ENCODE assay signal across 22 mouse cellular contexts in the genomic region with DNA sequence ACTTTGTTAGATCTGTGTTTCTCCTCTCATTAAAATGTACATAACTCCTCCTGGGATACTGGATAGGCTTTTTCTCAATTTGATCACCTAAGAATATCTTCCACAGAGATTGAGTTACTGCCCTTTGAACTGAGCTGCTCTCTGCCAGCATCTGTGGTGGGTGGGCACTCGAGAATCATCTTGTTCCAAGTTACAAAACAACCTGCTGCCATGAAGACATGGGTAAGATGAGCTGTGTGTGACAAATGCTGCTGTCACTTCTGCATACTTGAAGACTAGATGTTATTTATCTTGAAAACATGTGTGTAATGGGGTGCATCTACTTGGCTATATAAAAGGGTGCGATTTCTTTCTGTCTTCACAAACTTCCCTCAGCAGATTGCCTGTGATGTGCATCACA.
DNase-seq lines count a peak whose midpoint lies in the region; ATAC-seq and TF ChIP-seq lines count a peak whose summit lies in the region.
"Had no signal": no experiment of that assay in that cellular context is flagged by ENCODE, and none has a peak within 500 bp of the region (broad histone marks: within the 10 kb centered on the region; RNA-seq: fewer than 3 reads in every experiment).

No protein-coding gene starts in this region.

- no peaks in the 10 kb centered on the region for H3K4me1 ChIP-seq in kidney, embryonic 15.5 days
- H3K4me1 ChIP-seq in kidney, postnatal 0 days (replicated peaks; ENCODE audit: insufficient read depth, low read length) = no peaks in the 10 kb centered on the region
- H3K4me1 ChIP-seq: embryonic facial prominence, embryonic 13.5 days; embryonic facial prominence, embryonic 15.5 days; forebrain, embryonic 10.5 days; forebrain, embryonic 12.5 days had no signal

- no peaks in the 10 kb centered on the region for H3K9me3 ChIP-seq in kidney, embryonic 15.5 days (replicated peaks)
- H3K9me3 ChIP-seq in kidney, postnatal 0 days (replicated peaks; ENCODE audit: low read length) = no peaks in the 10 kb centered on the region
- H3K9me3 ChIP-seq: embryonic facial prominence, embryonic 13.5 days; embryonic facial prominence, embryonic 15.5 days; forebrain, embryonic 10.5 days; forebrain, embryonic 12.5 days had no signal

- H3K4me3 ChIP-seq in kidney, embryonic 15.5 days (replicated peaks) = no peak overlapping the region
- no peak overlapping the region for H3K4me3 ChIP-seq in kidney, postnatal 0 days (replicated peaks; ENCODE audit: low read depth, low read length)
- H3K4me3 ChIP-seq: embryonic facial prominence, embryonic 13.5 days; embryonic facial prominence, embryonic 15.5 days; erythroblast, embryonic 14.5 days; forebrain, embryonic 10.5 days; forebrain, embryonic 12.5 days had no signal

- H3K4me2 ChIP-seq in kidney, embryonic 15.5 days = no peak overlapping the region
- H3K4me2 ChIP-seq in kidney, postnatal 0 days (ENCODE audit: low read length) = no peak overlapping the region
- H3K4me2 ChIP-seq: embryonic facial prominence, embryonic 13.5 days; embryonic facial prominence, embryonic 15.5 days; forebrain, embryonic 12.5 days had no signal

- no peak overlapping the region for H3K27ac ChIP-seq in kidney, embryonic 15.5 days
- no peak overlapping the region for H3K27ac ChIP-seq in kidney, postnatal 0 days
- H3K27ac ChIP-seq: embryonic facial prominence, embryonic 13.5 days; embryonic facial prominence, embryonic 15.5 days; forebrain, embryonic 10.5 days; forebrain, embryonic 12.5 days had no signal

- WGBS in kidney, embryonic 15.5 days = 44% methylated on average over 2 of the region's 2 CpGs
- WGBS in kidney, postnatal 0 days = 39% methylated on average over 2 of the region's 2 CpGs

- no peak overlapping the region for H3K9ac ChIP-seq in kidney, embryonic 15.5 days
- H3K9ac ChIP-seq in kidney, postnatal 0 days (ENCODE audit: low read depth, low read length) = no peak overlapping the region
- H3K9ac ChIP-seq: embryonic facial prominence, embryonic 13.5 days; embryonic facial prominence, embryonic 15.5 days; forebrain, embryonic 12.5 days had no signal

- H3K36me3 ChIP-seq in kidney, embryonic 15.5 days = no peaks in the 10 kb centered on the region
- no peaks in the 10 kb centered on the region for H3K36me3 ChIP-seq in kidney, postnatal 0 days (ENCODE audit: insufficient read depth, low read length)
- H3K36me3 ChIP-seq: embryonic facial prominence, embryonic 13.5 days; embryonic facial prominence, embryonic 15.5 days; forebrain, embryonic 10.5 days; forebrain, embryonic 12.5 days had no signal

- H3K27me3 ChIP-seq in kidney, embryonic 15.5 days = no peaks in the 10 kb centered on the region
- H3K27me3 ChIP-seq in kidney, postnatal 0 days (ENCODE audit: insufficient read depth, low read length) = no peaks in the 10 kb centered on the region
- H3K27me3 ChIP-seq: embryonic facial prominence, embryonic 13.5 days; embryonic facial prominence, embryonic 15.5 days; forebrain, embryonic 12.5 days had no signal

- no peak for TF ChIP-seq CTCF in kidney, postnatal 0 days (IDR thresholded peaks at IDR 0.05; ENCODE audit: low read depth)

- DNase-seq in kidney, adult 9 months = no peak
- peak; percentile 78 for DNase-seq in kidney, postnatal 0 days (ENCODE audit: low spot score)
- no peak for DNase-seq in kidney, postnatal 36 days
- no peak for DNase-seq in spleen, adult 18-20 months
- DNase-seq: adrenal gland, adult 2 months; adrenal gland, postnatal 10 days; adrenal gland, postnatal 25 days; cerebellum, adult 11 months; cerebellum, adult 18-20 months; cerebellum, adult 8-10 months; cerebellum, adult 9-11 months; cerebellum, postnatal 14 days; cerebellum, postnatal 36 days; embryo, embryonic 11 days had no signal

- peak; percentile 92 for ATAC-seq in kidney, embryonic 15.5 days (replicated peaks; ENCODE audit: low FRiP score)
- peak; percentile 88 for ATAC-seq in kidney, postnatal 0 days (replicated peaks; ENCODE audit: low FRiP score, low read depth)
- ATAC-seq: forebrain, embryonic 14.5 days; forebrain, embryonic 16.5 days had no signal
